Mouse (Mus musculus): ENCODE measurements around the gene Afap1.

The Afap1 gene

DNA sequence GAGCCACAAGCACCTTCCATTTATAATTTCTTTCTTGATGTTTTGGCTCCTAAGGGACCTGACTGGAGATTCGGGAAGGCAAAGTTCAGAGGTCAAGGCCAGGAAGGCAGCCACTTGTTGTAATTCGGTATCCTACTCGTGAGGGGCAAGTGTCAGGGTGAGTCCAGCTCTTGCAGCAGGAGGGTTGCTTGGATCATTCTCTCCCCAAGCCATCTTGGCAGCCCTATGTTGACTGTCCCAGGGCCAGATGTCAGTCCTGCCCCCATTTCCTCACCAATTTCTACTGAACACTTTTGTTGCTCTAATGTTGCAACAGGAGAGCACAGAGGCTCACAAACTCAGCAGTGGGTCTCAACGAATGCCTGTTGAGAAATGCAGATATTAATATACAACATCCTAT is 5.0 kb downstream of the Afap1 start:
- DNase-seq (ENCODE audit: low spot score) = peak; percentile 34

DNA sequence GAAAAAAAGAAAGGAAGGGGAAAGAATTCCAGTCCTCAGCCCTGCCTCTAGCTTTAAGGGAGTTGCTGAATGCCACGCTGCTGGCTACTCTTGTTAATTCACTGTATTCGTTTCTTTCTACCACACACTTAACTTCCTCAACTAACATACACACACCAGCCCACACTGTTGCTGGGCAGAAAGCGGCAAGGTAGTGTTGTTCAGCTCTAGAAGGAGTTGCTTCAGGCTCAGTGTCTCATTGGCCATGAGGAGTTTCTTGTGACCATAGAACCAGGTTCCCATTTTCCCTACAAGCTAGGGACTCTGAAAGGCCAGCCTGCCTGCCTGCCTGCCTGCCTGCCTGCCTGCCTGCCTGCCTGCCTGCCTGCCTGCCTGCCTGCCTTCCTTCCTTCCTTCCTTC is 5.9 kb downstream of the Afap1 start:
- no peak for DNase-seq (ENCODE audit: low spot score)

DNA sequence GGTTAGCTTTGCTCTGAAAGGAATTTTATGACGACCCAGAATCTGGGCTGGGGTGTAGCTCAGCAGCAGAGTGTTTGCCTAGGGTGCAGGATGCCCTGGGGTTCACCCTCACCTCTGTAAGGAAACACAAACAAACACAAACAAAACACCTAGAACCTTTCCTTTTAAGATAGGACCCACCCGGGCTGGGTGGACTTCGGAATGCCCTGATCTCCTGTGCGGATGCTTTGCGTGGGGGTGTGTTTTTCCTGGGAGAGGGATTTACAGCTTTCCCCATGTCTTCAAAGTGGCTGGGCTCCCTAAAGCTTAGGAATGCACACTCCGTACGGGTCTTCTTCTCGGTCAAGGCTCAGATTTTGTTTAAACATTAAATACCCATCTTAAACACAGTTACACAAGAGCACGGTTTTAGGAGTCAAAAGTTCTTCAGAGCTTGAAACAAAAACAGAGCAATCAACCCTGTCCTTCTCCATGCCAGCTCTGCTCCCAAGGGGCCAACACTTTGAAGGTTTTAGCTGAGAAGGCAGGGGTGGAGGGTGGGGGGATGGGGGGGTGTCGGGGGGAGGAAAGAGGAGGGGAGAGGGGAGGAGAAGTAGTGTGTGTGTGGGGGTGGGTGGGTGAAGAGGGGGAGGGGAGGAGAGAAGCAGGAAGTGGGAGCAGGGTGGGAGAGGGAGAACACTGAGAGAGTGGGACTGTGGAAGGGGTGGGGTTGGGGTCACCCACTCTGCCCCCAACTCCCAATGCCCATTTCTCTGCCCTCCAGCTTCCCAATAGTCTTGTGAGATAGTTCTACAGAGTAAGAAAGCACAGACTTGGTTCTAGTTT is 7.5 kb downstream of the Afap1 start:
- no peak for DNase-seq (ENCODE audit: low spot score)

DNA sequence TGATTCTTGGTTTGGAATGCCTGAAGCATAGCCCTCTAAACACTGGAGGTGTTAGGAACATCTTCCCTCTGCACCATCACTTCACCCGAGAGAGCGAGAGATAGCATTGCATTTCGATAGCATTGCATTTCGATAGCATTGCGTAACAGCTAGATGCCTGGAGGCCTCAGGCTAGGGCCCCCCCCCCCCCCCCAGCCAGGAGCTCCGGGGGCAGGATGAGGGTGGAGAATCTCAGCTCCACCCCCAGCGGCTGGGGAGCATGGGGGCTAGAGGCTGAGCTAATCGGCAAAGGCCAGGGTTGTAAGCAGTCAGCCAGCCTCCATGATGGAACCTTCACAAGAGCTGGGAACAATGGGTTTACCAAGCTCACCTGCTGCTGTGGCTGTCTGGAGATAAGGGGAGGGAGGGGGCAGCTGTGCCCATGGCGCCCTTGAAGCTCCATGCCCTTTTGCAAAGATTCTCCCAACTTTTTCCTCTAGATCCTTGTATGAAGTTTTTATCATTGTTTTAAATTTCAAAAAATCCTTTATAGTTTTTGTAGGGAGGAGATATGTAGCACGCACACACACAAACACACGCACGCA is 8.2 kb downstream of the Afap1 start:
- no peak for DNase-seq (ENCODE audit: low spot score)

DNA sequence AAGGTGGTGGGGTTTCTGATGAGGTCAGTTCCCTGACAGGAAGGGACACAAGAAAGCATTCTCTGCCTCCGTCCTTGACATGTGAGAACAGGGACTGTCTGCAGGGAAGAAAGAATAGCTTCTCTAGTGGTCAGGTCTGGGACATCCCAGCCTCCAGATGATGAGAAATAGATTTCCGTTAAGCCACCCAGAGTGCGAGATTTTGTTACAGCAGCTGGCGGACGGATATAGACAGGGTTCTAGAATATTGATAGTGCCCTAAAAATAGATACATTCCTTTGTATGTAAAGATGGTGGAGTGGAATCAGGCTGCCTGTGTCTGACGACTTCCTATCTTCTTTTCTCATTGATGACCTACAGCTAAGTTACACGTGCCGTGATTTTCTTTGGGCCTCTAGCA is 10.3 kb downstream of the Afap1 start:
- no peak for DNase-seq (ENCODE audit: low spot score)

DNA sequence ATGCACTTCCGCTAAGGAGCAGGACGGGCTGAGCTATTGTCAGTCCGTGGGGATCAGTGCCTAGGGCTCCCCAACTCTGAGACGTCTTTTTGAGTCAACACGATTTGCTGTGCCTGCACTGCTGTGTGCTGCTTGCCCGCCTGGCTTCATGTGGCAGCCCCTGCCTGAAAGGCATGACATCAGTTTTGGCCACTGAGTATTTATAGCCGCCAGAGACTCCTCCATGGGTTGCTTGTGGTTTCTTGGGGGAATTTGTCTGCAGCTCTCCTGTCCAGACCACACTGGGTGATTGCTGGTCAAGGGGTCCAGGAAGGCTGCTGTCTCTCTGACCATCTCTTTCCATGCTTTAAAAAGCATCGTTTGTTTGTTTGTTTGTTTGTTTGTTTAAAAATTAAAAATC is 12.2 kb downstream of the Afap1 start:
- DNase-seq (ENCODE audit: low spot score) = no peak

DNA sequence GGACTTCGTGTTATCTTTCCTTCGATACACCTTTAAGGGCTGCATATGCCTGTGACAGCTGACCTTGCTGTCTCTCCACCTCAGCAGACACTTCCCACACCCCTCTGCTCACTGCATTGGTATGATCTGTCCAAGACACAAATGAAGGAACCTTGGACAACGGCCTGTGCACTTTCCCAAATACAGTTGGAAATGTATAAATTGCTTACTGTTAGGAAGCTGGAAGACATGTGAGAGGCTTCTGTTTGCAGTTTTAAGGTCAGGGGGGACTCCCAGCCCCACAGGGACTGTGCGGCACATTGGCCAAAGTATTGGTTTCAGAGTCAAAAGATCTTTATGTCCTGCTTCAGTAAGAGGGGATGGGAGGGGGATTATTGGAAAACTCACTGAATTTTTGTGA is 14.0 kb downstream of the Afap1 start:
- DNase-seq (ENCODE audit: low spot score) = no peak

DNA sequence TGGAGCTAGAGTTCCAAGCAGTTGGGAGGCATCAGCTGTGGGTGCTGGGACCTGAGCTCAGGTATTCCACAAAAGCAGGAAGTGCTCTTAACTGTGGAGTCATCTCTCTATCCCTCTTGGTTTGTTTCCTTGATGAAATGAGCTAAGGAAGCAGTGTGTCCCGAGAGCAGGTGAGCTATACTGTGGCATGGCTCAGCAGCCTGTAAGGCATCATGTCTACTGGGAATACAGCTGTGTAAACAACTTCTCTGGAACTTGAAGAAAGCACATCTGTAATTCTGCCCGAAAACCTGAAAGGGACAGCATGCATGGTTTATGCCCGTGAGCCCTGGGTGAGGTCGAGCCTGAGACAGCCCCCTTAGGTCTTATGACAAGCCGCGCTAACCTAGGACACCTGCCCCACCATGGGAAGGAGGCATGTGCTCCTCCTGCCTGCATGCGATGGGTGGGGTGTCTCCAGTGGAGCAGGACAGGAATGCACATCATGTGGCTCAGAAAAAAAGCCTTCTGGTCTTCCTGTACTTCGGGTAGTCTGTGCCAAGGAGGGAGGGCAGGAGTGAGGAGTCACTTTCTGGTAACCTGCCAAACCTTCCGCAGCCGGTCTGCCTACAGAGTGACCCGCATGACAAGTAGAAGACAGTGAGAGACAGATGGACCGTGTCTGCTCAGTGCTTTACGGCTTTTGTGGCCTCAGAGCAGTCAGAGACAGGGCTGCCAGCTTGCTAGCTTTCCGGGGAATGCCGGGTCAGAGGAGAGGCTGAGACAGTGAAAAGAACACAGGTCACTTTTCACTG is 14.7 kb downstream of the Afap1 start:
- DNase-seq (ENCODE audit: low spot score) = peak; percentile 82

DNA sequence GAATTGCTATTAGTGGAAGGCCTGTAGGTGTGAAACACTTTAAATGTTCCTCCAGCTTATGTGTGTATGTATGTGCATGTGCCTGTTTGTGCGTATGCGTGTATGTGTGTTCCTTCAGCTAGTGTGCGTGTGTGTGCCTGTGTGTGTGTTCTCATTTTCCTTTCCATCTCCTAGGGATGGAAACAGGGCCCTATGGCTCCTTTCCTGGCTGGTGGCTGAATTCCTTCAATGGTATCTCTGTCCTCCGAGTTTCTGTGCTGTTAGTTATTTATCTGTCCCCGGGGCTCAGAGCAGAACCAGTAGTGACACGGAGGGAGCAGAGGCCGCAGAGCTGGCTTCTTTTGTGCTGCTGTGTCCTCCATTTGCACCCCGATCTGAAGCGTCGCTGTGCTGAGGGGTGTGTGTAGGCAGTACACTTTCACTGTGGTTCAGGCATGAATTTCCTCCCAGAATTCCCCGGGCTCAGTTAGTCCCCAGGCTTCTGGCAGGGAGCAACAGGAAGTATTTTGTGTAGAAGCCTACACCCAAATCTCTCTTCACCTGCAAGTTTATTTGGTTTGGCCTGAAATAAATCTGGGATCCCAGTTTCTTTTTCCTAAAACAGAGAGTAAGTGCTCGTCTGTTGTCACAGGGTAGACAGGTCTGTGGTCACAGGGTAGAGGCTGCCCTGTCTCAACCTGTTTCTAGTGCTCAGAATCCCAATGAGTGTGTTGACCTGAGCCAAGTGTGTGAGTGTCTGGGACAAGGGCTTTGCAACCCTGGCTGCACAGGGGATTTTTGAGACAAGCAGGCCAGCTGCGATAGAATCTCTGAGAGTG is 15.7 kb downstream of the Afap1 start:
- peak; percentile 53 for DNase-seq (ENCODE audit: low spot score)

DNA sequence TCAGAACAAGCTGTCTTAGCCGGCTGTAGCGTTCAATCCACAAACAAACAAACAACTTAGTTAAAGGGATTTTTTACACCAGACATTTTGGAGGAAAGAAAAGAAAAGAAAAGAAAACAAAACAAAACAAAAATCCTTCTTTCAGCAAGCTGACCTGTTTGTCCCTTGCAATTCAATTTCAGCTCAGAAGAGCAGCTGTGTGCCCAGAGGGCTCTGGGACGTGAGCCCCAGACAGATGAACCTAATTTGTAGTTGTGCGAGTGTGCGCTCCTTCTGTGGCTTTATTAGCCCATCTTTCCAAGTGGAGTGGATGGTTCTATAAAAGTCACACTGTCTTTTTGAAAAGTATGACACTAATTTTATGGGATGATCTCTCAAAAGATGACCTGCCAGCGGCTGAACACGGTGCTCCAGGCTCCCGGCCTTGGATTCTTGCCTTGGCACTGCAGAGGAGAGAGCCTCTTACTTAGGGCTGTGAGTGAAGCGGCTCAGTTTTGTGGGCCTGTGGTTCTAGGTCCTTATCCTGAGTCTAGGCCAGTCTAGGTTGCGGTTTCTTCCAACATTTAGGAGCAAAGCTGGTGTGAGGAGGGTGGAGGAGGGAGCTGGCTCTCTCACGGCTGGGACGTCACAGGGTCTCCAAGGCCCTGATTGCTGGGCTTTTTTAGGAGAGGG is 22.6 kb downstream of the Afap1 start:
- DNase-seq (ENCODE audit: low spot score) = no peak

DNA sequence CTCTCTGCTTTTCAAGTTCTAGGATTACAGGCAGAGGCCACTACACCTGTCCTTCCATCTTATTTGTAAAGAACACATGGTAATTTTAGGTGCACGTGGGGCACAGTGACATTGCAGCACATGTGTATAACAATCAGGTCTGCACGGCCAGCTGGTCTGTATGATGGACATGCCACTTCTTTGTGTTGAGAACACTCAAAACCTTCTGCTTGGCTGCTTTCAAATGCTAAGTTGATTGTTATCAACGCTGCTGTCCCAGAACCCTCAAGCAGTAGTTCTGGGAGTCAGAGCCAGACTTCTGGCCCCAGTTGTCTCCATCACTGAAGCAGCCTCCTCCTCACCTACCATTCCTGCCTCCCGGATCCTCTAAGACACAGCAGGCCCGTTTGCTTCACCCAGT is 23.5 kb downstream of the Afap1 start:
- DNase-seq (ENCODE audit: low spot score) = no peak

DNA sequence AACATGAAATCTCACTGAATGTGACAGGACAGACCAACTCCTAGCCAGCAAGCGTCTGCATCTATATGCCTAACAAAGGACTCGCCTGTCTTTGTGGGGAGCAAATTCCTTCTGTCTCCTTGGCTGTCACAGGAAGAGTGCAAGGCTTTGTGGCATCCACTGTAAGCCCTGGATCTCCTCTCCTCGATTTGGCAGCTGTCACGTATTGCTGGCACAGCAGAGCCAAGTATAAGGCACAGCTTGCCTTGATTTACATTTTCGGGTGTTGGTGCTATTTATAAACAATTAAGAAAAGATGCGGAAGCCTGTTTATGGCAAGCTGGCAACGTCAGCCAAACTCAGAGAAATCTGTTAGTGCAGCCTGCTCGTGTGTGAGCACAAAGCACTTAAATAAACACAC is 25.3 kb downstream of the Afap1 start:
- DNase-seq (ENCODE audit: low spot score) = no peak

DNA sequence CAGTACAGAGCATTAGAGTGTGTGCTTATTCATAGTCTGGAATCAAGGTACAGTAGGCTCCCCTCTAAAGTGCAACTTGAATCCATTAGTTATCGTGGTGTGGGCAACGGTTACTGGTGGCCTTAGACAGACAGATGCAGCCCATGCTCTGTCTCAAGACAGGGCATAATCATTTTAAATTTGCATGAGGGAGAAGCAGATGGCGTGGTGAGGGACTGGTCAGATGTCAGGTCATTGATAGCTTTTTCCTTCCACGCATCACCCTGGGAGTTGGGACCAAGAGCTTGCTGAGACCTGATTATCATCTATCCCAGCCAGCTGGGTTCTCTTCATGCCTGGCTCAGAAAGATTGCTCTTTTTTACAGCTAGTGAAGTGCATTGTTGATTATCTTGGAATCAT is 27.0 kb downstream of the Afap1 start:
- DNase-seq (ENCODE audit: low spot score) = no peak

DNA sequence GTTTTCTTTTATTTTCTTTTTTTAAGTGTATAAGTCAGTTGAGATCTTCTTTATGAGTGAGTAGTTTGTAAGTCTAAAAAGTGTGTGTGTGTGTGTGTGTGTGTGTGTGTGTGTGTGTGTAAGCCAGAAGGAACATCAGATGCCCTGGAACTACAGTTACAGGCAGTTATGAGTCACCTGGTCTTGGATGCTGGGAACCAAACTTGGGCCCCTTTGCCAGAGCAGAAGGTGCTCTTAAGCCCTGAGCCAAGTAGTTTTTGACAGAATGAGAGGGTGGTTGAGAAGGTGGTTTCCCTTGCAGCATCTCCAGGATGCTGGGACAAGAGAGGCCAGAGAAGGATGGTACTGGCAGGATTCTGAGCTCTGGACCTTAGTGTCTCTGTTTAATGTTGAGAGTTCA is 27.4 kb downstream of the Afap1 start:
- DNase-seq (ENCODE audit: low spot score) = no peak

DNA sequence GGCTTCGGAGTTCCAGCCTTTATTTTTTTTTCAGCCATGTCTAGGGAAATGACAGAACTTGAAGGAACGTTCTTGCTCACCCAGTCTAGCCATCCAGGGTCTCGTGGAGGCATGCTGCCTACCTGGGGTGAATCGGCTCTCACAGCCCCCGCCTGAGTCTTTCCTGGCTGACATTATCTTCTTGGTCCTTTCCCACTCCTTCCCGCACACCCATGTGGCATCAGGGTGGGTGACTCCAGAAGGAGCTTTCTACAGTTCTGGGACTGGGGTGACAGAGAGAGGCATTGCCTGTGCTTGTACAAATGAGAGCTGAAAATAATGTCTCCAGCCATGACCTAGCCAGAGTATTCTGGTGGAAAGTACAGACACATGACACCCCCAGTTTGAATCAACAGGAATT is 28.0 kb downstream of the Afap1 start:
- DNase-seq (ENCODE audit: low spot score) = no peak

DNA sequence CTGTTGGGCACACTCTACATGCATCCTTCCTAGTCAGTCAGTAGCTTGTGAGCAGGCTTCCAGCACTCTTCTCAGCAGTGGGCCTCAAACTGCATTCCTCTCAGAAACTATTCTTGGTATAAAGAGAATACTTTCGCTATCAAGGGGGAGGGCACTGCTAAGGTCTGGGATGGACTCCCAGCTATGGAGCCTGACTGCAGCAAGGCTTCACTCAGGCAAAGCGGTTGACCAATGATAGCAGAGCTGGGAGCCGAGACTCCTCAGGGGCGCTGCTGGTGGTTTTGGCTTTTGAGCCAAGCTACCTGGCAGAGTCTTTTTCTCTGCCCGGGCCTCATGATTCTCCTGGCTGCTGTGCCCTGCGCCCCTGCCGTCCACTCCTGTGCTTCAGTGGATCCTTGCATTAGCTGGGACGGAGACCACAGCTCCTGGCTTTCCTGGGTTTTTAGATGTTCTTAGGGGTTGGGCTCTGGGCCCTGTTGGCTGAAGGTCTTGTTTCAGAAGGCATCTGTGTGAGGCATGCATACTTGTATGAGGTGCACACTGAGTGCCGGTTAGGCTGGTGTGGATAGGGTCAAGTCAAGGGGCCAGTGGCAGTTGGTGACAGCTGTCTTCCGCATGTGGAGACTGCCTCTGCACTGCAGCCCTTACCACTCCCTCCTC is 28.6 kb downstream of the Afap1 start:
- DNase-seq (ENCODE audit: low spot score) = peak; percentile 68

DNA sequence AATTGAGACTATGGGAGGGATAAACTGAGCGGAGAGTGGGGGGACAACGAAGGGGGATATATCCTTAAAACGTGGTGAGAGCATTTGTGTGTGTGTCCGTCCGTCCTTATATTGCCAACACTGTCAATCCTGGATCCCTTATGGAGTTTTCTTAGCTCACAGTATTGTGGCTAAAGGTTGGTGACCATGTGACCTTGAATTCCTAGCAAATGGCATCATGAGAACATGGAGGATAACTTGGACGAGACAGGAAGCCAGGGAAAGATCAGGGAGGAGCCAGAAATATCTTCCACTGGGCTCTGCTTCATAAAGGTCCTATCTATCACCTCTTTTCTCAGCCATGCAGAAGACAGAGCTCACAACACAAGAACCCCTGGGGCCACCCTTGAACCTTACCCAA is 30.3 kb downstream of the Afap1 start:
- no peak for DNase-seq (ENCODE audit: low spot score)

DNA sequence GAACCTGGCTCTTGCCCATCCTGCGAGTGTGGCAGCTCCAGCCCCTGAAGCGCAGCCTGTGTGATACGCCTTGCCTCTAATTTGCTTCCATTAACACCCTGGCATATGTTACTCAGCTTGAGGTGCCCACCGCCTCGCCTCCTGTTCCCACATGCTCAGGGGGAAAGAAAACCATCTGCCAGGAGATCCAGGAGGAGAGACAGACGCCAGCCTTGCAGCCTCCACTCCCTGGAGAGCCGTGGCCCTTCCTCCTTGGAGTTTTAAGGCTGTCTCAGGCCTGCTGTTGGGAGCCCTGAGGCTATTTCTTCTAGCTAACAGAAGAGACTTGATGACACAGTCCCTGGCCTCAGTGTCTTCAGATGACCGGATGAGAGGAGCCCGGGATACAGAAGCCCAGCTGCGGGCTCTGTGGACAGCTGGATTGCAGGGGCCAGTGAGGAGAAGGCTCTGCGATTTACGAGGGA is 32.1 kb downstream of the Afap1 start:
- DNase-seq (ENCODE audit: low spot score) = no peak

DNA sequence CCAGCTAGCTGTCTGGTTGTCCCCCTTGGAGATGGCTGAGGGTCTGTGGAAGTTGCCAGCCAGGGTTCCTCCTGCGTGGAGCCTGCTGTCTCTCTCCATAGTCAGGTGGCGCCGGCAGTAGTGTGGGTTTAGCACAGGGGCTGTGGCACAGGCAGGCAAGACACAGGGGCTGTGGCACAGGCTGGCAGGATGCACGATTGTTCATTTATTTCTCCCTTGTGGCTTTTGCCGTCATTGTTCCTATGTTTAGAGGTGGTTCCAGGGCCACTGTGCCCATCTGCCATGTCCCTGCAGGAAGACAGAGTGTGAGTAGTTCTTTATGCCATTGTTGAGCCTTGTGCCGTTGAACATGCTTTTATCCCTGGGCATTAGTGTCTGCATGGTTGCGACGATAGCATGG is 33.4 kb downstream of the Afap1 start:
- no peak for DNase-seq (ENCODE audit: low spot score)

DNA sequence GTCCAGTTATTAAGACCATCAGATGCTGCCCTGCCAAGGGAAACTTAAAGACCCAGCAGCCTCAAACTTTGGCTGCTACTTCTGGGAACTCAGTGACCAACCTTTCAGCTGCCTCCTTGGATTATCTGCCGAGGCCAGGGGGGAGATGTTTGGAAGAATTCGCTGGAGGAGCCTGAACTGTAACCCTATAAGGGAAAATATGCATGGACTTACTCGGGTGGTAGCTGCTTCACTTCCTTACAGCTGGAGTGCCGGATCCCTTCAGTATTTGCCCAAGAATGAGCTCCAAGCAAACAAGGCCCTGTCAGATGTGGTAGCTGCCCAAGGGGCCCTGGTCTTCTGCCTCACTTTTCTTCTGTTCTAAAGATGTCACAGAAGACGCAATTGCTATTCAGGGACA is 38.2 kb downstream of the Afap1 start:
- DNase-seq (ENCODE audit: low spot score) = no peak

DNA sequence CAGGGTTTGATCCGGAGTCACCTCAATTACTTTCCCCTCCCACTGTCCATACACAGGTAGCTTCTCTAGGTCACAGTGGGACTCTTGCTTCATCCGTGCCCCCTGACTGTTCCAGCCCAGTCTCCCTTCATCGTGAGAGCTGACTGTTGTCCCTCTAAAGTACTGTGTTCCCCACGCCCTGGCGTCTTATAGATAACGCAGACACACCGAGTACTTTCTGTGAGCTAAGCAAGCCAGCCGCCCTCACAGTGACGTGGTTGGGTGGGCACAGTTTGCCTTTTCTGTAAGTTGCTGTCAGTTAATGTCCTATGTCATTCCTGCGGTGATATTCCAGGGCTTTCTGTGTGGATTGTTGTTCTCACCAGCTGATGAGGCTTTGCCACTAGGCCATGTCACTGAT is 39.9 kb downstream of the Afap1 start:
- no peak for DNase-seq (ENCODE audit: low spot score)

All from lung, postnatal 25 days (tissue).